Mouse (Mus musculus): ENCODE data around the gene Sbk3.
"Not testable (repeated sequence)": the region's sequence is repeated elsewhere in the genome, so short reads cannot be mapped to it uniquely, and the experiment has no call there.

The Sbk3 gene

DNA sequence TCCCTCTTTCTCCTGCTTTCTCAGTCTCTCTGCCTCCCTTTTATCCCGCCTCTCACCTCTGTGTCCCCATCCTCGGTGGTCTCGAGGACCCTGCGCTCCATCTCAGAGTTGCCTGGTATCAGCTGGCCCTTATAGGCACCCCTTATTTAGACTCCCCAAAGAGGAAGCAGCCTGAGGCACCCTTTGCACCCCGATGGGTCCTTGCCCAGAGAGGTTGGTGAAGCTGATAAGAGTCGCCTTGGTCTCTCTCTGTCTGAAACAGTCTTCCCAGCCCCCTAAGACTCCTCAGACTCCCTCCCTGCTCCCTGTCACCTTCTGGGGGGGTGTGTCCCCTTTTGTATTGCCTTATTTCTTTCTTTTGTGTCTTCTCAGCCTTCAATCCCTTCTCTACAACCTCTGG lies at the start of gene Sbk3:
Gene Sbk3 (minus strand): TSS at position 101 of the 400 bp plus-strand sequence.
- no peak for DNase-seq

DNA sequence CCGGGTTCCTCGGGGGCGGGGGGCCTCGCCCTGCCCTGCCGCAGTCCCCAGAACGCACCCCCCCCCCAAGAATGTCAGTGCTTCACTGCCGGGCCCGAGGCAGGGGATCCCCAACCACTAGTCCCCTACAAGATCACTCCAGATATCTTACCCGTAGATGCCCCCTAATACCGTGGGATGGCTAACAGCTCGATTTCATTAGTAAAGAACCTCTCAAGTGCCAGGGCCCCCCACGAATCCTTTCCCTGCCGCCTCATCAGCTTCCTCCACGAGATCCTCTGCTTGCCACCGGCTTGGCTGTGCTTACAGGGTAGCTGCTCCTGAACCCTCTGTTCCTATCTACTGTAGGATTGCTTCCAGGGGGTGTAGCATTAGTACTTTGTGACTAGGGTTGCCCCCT lies 49.7 kb upstream of the Sbk3 start:
- peak; percentile 39 for DNase-seq

DNA sequence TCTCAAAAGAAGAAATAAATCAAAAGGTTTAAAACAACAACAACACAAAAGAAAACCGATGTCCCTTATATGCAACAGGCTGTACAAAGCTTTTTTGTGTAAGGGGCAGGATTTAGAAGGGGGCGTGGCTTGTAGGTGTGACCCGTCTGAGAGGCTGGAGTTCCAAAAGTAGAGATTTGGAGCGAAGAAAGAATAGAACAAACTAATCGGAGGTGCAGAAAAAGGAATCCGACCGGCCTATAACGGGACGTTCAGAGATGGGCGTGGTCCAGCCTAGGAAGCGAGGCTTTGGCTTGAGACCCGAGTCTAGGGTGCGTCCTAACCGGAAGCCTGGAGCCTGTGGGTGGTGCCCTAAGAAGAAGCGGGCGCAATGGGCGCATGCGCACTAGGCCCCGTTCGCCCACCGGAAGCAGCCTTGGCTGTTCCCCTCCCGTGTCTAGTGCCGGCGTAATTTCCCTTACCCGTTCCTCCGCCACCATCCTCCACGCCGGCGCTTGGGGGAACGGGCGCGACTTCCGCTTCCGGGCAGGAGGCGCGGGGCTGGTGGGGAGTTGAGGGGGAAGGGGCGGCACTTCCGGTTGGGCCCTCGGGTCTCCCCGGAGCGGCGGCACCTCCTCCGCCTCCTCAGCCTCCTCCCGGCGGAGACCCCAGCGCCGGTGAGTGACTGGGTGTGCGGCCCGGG lies 49.2 kb upstream of the Sbk3 start, which contains the start of the genes Zfp865 and Ccdc106:
Gene Zfp865 (plus strand): TSS at position 377 of the 682 bp plus-strand sequence.
Gene Ccdc106 (plus strand): TSS at position 554 of the 682 bp plus-strand sequence.
- peak; percentile 99 for DNase-seq

- peak; percentile 31 for DNase-seq
These were observed 48.6 kb upstream of the Sbk3 start for GRCm38 (mm10) chr7:5019576-5019975.

DNA sequence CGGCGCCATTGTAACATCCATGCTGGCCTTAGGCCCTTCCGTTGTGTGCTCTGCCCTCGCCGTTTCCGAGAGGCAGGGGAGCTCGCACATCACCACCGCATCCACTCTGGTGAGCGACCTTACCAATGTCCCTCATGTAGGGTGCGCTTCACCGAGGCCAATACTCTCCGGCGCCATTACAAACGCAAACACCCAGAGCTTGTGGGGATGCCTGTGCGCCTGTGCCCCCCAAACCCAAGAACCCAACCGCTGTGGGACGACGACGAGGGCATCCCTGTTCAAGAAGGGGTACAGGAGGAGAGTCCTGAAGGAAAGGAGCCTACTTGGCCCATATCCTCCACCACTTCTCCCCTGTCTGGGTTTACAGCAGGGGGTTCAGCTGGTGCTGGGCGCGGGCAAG lies 47.0 kb upstream of the Sbk3 start:
- no peak for DNase-seq

DNA sequence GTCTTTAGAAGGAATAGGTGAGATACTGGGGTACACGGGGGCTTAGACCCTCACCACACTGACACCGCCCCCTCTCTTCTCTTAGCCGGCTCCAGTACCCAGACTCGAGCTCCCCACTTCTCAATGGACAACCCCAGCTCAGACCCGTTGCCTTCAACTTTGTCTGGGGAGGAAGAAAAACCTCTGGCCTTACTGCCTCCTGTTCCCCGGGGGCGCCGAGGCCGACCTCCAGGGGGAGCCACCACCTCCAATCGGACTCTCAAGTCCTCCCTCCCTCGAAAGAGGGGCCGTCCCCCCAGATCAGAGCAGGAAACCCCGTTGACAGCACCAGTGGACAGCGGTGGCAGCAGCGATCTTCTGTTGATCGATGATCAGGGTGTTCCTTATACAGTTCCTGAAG lies 46.4 kb upstream of the Sbk3 start:
- DNase-seq: peak; percentile 32

DNA sequence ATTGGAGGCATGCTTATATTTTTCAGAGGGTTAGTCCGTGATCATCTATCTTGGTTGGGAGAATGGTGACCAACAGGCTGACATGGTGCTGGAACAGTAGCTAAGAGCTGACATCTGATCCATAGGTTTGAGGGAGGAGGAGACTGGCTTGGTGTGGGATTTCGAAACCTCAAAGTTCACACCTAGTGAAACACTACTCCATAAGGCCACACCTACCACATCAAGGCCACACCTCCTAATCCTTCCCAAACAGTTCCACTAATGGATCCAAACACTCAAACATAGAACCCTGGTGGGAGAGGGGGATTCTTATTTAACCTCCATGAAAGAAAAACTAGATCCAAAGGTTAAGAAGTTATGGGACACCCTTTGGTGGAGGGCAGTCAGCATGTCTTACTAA lies 46.0 kb upstream of the Sbk3 start:
- no peak for DNase-seq

DNA sequence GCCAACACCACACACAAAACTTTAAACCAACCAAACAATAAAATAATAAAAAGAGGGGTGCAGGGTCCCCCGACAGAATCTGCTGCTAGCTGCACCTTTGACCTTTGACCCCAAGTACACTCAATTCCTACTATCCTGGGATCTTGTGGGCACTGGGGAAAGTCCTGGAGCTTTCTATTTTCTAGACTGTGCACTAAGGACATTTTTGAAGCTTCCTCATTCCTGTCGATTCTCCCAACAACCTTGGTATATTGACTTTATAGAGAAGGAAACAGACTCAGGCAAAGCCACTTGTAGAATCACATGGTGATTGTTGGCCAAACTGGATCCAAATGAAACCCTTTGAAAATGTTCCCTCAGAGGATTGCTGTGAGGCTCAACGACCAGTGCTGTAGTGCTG lies 45.1 kb upstream of the Sbk3 start:
- DNase-seq: peak; percentile 61

- DNase-seq: peak; percentile 97
These were observed 44.4 kb upstream of the Sbk3 start, which contains the start of gene Gm44973 for GRCm38 (mm10) chr7:5015118-5016001. Gene Gm44973, plus strand, starts transcription at chr7:5015496.

DNA sequence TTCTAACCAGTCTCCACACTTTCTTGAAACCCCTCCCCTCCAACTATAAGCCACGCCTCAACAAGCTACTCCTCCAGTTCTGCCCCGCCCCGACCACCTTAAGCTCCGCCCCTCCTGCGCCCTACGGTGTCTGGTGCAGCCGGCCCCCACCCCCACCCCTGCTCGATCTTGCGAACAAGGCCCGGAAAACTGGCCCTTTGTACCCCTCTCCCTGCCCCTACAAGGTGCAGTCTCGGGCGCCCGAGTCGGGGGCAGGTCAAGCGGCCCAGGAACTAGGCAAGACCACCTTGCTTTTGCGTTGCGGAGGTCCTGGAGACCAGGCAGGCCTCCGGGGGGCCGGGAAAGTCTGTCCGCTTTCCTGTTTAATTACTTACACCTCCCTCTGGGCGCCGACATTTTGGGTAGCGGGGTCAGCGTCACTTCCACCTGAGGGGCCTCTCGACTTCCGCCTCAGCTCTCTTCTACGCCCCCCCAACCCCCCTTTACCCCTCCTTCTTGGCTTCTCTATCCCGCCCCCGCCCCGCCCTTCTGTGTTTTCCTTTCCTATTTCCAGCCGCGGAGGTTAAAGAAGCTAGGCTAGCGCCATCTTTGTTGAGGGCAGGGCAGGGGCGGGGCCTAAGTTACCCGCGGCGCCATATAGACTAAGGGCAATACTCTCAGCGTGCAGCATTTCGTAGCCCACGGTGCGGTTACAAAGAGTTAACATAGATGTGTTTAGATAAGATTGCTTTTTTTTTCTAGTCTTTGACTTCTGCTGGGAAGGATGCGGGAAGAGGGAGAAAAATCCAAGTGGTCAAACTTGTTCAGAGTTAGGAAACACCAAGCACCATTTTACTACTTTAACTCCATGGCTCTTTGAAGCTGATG lies 43.5 kb upstream of the Sbk3 start, which contains the start of the genes Zfp524 and Fiz1:
Gene Zfp524 (plus strand): TSS at position 165 of the 867 bp plus-strand sequence.
Gene Fiz1 (minus strand): TSS at position 447 of the 867 bp plus-strand sequence.
- peak; percentile 99 for DNase-seq

GRCm38 (mm10) chr7:5012681-5013513 lies 41.9 kb upstream of the Sbk3 start:
- DNase-seq: no peak

GRCm38 (mm10) chr7:5008229-5008628 lies 37.3 kb upstream of the Sbk3 start:
- no peak for DNase-seq

DNA sequence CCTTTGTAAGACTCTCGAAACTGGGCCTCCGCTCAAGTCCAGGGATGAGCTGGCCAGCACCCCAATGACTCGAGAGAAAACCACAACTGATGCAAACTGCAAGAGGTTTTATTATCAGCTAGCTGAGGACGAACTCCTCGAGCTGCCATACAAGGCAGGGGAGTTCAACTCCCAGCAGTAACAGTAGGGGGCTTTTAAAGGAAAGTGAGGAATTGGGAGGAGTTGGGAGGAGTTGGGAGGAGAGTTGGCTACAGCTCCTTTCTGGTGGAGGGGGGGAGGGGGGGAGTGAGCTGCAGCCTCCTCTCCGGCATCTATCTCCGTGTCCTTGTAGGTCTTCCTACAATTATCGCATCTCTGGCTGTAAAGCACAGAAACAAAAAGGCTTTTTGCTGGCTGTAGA lies 31.9 kb upstream of the Sbk3 start:
- not testable (repeated sequence) for DNase-seq

DNA sequence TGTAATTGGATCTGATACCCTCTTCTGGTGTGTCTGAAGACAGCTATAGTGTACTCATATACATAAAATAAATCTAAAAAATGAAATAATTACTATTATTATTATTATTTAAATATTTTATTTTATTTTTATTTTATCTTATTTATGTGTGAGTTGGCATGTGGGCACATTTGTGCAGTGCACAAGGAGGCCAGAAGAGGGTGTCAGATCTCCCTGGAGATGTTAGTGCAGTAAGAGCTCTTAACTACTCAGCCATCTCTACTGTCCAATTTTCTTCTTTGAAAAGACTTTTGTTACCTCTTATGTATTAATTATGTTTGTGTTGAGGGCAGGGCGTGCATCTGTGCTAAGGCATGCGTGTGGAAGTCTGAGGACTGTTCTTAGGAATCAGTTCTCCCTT lies 28.9 kb upstream of the Sbk3 start:
- DNase-seq: peak; percentile 50

GRCm38 (mm10) chr7:4996934-4997333 lies 26.0 kb upstream of the Sbk3 start:
- no peak for DNase-seq

DNA sequence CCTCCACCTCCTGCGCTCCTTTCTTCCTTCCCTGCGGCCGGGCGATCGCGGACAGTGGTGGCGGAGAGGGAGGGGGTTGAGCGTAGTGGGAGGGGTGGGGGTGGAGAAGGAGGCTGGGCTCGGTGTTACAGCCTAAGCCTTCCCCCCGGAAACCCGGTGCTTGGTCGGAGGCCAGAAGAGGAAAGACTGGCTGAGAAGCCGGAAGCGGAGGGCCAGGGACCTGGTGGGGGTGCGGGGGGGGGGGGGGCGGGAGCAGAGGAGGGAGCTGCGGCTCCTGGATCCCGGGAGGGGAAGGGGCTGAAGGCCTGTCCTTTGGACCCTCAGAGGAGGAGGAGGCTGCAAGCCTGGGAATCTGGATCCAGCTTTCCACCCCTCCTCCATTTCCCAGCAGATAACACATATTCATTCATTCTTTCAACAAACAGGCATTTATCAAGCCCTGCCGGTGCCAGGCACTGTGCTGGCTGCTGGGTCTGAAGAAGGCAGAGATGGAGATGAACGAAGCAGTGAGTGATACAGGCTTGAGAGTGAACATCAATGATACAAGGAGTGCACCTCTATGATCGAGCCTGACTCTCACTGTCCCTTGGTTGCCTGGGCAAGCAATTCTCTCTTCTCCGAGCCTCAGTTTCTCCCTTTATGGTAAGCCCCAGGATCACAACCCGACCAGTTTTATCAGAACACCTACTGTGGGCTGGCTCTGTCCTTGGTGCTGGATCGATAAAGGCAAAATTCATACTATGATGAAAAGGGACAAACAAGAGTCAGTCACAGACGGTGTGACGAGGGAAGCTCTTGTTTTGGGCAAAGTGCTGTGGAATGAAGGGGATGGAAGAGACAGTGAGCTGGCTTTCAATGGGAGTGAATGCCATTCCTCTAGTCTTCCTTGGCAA lies 25.3 kb upstream of the Sbk3 start, which contains the start of gene Zfp579:
Gene Zfp579 (minus strand): TSS at position 156 of the 893 bp plus-strand sequence.
- peak; percentile 91 for DNase-seq

GRCm38 (mm10) chr7:4995268-4996002 lies 24.5 kb upstream of the Sbk3 start:
- no peak for DNase-seq

DNA sequence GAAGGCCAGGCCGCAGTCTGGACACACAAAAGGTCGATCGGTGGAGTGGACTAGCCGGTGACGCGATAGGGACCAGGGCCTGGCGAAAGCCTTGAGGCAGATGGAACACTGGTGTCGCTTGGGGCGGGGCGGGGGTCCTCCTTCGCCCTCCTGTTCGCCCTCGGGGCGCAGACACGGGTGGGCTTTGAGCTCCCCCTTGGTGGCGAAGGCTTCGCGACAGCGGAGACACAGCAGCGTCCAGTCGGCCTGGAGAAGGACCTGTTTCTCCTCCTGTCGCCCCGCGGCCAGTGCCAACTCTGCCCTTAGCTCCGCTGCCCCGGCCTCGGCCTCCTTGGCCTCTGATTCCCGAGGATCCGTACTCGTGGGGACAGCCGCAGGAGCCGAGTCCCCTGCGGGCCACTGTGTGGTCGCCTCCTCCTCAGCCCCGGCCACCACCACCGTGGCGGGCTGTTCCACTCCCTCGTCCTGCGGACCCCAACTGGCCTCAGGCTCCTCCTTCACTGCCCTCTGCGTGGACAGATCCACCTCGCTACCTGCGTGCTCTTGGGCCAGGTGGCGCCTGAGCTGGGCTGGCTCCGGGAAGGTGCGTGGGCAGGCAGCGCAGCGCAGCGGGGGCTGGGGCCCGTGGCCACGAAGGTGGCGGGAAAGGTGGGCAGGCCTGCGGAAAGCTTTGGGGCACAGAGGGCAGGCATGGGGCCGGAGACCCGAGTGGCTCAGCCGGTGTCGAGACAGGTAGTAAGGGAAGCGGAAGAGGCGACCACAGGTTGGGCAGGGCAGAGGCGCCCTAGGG lies 23.2 kb upstream of the Sbk3 start:
- no peak for DNase-seq
